Mouse (Mus musculus) testis, postnatal 14 days (tissue): ENCODE measurements around the gene Lce1d.

Source experiments
- DNase-seq: peaks from one replicate; pipeline ENCODE4 v3.0.0; 2021; ENCODE audit warnings: low spot score

Gene Lce1d

DNA sequence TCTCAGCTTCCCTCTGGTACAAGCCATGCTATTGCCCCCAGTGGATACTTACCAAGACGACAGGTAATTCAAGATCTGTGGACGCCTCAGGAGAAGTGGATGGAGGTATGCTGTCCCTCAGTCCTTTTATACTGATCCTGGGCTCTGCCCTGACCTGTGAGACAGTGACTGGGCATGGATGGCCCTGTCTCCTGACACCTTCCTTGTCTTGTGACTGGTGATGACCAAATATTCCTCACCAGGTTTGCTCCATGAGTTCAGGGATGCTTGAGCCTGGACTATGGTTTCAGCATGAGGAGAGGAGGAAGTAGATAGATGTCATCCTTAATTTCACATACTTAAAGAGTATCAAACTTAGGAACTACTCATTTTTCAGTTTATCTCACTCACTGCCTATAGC, at the start of gene Lce1d:
Gene Lce1d, minus strand, starts transcription at position 101 of the 400 bp plus-strand sequence.
- no peak for DNase-seq

GRCm38 (mm10) chr3:92722631-92723030, 35.6 kb upstream of the Lce1d start:
- DNase-seq: no peak

DNA sequence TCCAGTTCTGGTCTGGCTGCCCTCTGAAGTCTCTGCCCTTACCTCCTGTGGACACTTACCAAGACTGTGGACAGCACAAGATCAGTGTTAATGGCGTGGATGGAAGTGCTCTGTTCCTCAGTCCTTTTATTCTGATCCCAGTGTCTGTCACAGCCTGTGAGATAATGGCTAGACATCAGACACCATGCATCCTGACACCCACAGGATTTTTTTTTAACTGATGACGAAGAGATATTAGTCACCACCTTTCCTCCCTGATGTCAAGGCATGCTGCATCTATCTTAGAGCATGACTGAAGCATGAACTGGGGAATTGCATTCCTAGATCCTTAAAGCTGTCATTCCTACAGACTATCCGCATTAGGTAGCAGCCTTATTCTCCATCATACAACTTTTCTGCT, 33.2 kb upstream of the Lce1d start, which contains the start of gene Lce1f:
Gene Lce1f, minus strand, starts transcription at position 101 of the 400 bp plus-strand sequence.
- no peak for DNase-seq

- DNase-seq: no peak
Observed at GRCm38 (mm10) chr3:92715122-92715521, 28.1 kb upstream of the Lce1d start.

DNA sequence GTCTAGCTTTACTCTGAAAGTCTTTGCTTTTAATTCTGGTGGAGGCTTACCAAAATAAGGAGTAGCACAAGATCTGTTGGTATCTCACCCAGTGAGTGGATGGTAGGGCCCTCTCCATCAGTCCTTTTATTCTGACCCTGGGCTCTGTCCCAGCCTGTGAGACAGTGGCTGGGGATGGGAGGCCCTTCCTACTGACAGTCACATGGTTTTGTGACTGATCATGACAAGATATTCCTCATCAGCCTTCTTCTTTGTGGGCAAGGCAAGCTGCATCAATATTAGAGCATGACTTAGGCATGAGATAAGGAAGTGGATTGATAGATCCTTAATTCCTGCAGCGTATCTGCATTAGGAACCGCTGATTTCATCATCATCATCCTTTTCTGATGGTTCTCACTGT, 22.0 kb upstream of the Lce1d start, which contains the start of gene Lce1e:
Gene Lce1e, minus strand, starts transcription at position 101 of the 400 bp plus-strand sequence.
- no peak for DNase-seq

GRCm38 (mm10) chr3:92694613-92695012, 7.6 kb upstream of the Lce1d start:
- no peak for DNase-seq

- no peak for DNase-seq
Observed at GRCm38 (mm10) chr3:92691688-92692087, 4.7 kb upstream of the Lce1d start.

DNA sequence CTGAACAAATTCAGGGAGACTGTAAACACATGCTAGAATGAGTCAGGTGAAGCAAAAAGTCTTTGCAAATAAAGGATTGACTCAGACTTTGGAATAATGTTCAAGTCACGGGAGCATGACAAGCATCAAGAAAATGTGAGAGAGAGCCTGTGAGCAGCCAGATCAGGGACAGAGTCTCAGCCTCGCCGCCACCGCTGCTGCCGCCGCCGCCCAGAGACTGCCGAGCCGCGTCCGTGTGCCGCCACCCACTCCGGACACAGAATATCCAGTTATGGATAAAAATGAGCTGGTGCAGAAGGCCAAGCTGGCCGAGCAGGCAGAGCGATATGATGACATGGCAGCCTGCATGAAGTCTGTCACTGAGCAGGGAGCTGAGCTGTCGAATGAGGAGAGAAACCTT, 2.1 kb upstream of the Lce1d start:
- DNase-seq: peak; percentile 15

DNA sequence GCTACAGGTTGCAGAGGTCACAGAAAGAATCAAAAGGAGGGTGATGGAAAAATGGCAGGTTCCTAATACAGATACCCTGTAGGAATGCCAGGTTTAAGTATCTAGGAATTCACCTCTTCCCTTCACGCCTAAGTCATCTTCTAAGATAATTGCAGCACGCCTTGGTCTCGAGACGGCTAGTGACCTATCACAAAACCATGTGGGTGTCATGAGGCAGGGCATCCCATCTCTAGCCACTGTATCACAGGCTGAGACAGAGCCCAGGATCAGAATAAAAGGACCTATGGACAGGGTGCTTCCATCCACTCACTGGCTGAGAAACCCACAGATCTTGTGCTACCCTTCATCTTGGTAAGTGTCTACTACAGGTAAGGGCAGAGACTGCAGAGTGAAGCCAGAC, 8.1 kb downstream of the Lce1d start, which contains the start of gene Lce1c:
Gene Lce1c, plus strand, starts transcription at position 301 of the 400 bp plus-strand sequence.
- no peak for DNase-seq

DNA sequence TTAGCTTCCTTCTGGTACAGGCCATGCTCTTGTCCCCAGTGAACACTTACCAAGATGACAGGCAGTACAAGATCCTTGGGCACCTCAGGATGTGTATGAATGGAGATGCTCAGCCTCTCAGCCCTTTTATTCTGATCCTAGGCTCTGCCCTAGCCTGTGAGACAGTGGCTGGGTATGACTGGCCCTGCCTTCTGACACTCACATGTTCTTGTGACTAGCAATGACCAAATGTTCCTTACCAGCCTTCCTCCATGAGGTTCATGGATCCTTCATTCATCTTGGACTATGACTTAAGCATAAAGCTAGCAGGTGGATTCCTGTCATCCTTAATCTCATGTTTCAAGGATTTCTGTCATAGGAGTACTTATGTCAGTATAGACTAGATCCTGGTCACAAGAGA, 16.8 kb downstream of the Lce1d start, which contains the start of gene Lce1a2:
Gene Lce1a2, minus strand, starts transcription at position 101 of the 400 bp plus-strand sequence.
- DNase-seq: no peak

- DNase-seq: no peak
Observed at GRCm38 (mm10) chr3:92656826-92657225, 30.2 kb downstream of the Lce1d start, which contains the start of gene Lce1b. Lce1b (minus strand) TSS chr3:92656926.

DNA sequence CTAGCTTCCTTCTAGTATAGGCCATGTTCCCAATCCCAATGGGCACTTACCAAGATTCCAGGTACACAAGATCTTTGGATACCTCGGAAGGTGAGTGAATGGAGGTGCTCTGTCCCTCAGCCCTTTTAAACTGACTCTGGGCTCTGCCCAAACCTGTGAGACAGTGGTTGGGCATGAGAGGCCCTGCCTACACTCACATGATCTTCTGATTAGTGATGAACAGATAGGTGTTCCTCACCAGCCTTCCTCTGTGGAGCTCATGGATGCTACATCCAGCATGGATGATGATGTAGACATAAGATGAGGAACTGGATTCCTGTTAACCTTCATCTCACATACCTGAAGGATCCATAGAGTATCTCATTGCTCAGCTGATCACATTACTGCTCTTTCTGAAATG, 38.8 kb downstream of the Lce1d start, which contains the start of gene Lce1a1:
Gene Lce1a1, minus strand, starts transcription at position 101 of the 400 bp plus-strand sequence.
- no peak for DNase-seq

GRCm38 (mm10) chr3:92639854-92640253, 47.2 kb downstream of the Lce1d start:
- DNase-seq: peak; percentile 62

- no peak for DNase-seq
Observed at GRCm38 (mm10) chr3:92638653-92638991, 48.4 kb downstream of the Lce1d start.

GRCm38 (mm10) chr3:92637745-92638652, 49.0 kb downstream of the Lce1d start:
- DNase-seq: no peak
